Mouse (Mus musculus): ENCODE results near the gene Inafm2.

Gene Inafm2

DNA sequence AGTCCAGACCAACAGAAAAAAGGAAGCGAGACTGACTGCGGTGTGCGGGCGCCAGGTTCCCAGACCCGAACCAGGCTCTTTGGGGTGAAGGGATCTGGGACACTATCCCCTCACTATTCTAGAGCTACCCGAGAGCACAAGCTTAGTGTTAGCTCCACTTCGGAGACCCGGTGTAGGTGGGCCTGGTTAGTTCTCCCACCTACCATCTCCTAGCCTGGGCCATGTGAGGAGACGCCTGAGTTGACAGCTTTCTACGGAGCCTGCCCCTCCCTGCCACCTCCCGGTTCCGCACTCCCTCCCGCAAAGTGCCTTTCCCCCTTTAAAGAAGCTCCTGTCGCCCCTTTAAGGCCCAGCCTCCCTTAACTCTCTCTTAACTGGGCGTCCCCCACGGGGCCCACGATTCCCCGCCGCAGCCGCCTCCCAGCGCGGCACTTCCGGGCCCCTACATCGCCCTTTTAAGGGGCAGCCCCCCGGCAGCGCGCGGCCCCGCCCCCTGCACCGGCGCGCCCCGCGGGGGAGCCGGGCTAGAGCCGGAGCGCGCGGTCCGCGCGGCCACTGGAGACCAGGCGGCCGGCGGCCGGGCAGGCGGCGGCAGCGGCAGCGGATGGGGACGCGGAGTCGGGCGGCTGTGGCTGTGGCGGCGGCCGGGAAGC is at the start of gene Inafm2:
TSS of gene Inafm2 (plus strand) at position 527 of the 653 bp plus-strand sequence.
- DNase-seq (ENCODE audit: low spot score in 2 of 2), result peak; percentile 83 to 86

DNA sequence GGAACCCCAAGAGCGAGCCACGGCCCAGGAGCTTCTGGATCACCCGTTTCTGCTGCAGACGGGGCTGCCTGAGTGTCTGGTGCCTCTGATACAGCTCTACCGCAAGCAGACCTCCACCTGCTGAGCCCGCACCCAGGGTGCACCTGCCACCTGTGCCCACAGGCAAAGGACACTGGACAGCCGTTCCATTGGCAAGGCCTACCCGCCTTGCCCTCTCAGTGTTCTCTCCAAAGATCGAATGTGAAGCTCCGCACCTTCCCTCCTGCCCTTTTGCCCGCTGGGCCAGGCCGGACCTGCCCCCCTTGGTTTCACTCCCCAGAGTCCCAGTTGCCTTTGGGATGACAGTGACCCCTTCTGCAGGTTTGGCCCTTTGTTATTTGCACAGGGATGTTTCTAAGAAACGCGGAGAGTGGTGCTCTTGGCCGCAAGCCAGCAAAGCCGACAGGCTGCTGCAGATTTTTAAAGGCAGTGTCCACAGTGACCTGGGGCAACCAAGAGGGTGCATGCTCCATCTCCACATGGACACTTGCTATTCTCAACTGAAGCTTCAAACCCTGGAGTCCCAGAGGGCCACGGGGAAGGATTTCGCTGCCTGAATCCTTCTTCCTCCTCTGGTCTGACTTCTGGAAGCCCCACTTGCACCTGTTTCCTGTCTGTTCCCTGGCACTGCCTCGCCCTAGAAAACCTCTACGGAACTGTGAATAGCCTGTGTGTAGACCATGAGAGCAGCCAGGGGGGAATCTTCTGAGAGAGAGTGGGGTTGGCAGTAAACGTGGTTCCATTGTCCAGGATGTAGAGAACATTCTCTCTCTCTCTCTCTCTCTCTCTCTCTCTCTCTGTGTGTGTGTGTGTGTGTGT is 48.9 kb upstream of the Inafm2 start:
- DNase-seq (ENCODE audit: low spot score in 2 of 2), result no peak

- no peak for DNase-seq (ENCODE audit: low spot score in 2 of 2)
Observed at GRCm38 (mm10) chr2:118697311-118697877, 48.2 kb upstream of the Inafm2 start.

DNA sequence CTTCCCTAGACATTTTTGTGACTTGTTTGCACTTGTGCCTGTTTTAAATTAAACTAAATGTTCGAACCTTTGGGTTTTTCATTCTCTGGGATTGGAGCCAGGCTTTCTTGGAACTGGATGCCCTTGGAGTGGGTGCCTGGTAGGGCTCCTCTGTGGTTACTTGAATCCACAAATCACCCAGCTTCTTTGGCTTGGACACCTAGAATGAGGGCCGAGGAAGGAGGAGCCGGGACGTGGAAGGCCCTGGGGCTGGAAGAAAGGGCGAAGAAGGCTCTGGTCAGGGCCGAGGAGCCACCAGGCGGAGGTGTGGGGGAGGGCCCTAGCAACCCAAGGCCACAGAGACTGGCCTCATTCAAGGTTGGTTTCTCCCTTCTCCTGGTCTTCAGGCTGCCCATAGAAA is 47.6 kb upstream of the Inafm2 start:
- no peak for DNase-seq (ENCODE audit: low spot score in 2 of 2)

DNA sequence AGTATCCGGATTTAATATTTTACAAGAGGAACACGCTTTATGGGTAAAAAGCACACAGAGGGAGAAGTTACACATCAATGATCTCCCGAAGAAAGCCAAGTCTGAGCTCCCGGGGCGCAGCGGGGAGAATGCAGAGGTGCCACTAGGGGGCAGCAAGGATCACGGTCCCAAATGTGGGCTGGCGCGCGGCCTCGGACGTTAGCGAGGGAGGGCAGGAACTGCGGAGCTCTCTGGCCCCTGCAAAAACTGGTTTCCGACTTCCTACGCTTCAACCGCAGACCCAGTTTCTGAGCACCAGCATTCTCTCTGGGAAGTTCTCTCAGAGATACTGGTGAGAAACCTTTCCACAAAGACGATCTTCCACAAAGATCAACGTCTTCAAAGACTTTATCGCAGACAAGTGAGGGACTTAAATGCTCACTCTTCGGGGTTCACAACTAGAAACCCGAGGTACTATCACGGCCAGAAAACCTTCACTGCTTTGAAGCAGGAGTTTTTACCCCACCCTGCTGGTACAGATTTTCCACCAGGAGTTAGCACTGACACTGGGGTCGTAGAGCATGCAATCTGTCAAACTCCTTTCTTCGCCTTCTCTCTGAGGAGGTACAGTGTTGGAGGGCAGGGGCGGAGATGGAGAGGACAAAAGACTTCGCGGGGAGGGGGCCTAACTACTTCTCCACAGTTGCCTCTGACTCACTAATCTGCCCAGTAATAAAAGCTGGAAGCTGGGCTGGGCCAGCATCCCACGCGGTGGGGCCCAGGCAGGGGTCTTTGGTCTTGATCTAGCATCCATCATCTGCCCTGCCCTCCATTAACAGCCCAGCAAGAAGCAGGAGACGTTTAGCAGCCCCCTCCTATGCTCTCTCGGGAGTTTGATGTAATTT is 45.1 kb upstream of the Inafm2 start:
- peak; percentile 63 to 82 for DNase-seq (ENCODE audit: low spot score in 2 of 2)

GRCm38 (mm10) chr2:118701161-118701560 is 44.4 kb upstream of the Inafm2 start:
- no peak for DNase-seq (ENCODE audit: low spot score in 2 of 2)

DNA sequence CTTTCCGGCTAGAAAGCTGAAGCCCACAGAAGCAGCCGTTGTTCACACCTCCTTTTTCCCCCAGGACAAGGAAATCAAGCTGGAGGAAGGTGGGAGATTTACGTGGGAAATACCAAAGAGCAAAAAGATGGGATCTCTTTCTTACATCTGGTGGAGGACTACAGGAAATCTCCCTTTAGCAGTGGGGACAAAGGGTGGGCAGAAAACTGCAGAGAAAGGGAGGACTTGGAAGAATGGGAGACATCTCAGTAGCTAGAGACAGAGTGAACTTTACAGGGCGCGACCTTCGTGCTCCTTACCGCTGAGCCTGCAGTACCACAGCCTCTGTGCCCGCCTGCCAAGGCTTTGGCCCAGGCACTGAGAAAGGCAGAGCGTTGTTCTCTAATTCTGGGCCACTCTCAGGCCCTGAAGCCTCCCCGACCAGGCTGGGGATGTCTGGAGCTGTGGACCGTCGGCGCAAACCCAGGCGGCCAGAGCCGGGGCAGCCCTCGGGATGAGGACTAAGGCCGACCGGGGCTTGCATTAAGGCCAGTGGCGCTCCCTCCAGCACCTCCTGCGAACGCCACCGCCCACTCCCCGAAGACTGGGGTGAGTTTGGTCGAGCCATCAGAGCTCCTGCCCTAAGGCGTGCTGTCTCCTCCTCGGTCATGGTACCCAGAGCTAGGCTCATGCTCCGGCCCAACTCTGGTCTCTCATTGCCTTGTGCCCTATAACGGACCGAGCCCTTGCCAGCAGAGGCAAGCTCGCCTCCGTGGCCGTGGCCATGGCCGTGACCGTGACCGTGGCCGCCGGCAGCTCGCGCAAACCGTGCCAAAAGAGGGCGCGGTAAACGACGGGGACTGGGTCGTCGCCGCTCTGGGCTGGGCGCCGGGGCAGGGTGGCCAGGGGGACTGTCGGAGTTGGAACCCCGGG is 43.3 kb upstream of the Inafm2 start:
- no peak for DNase-seq (ENCODE audit: low spot score in 2 of 2)

DNA sequence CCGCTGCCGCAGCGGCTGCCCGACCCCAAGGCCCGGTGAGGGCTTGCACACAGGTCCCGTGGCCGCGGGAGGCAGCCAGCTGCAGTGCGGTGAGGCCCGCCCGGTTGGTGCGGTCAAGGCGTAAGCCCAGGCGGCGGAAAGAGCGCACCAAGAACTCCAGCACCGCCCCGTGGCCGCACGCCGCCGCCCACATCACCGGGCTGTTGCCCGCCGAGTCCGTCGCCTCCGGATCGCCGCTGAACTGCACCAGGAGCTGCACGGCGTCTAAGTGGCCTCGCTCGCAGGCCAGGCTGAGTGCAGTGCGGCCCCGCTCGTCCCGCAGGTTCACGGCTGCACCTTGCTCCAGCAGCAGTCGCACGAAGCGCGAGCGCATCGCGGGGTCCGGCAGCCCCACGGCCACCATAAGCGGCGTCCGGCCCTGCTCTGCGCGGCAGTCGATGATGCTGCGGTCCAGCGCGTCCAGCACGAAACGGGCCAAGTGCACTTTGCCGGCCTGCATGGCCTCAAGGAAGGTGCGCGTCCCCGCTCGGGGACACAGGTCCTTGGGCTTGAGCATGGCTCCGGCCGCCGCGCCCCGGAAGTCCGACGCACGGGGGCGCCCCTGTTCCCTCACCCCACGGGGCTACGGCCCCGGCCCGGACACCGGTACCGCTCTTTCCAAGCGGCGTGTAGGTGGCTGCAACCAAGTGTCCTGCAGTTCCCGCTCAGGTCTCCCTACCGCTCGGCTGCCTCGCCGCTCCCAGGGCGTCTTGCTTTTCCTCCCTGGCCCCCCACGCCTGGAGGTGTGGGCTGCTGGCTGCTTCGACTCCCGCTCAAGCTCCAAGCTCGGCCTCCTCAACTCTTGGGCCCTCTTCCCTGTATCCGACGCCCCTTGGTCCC is 42.4 kb upstream of the Inafm2 start:
- DNase-seq (ENCODE audit: low spot score in 2 of 2), result no peak

GRCm38 (mm10) chr2:118703913-118704730 is 41.4 kb upstream of the Inafm2 start, which contains the start of gene Ankrd63:
Gene Ankrd63 (minus strand): TSS chr2:118703963.
- no peak for DNase-seq (ENCODE audit: low spot score in 2 of 2)

DNA sequence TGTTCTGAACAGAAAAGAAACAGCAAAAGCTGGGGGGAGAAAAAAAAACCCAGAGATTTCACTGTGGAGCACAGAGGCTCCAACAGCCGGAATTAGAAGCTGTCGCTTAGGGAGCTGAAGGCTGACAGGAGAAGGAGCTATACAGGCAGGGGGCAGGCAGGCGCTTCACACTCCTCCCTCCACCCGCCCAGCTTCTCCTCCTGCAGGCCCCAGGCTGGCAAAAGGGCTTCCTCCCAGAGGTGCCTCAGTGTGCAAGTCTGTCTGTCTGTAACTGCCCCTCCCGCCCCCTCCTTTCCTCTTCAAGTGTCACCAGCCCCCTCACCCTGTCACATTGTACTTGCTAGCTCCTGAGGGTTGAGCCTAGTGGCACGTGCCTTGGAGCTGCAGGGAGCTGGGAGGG is 39.1 kb upstream of the Inafm2 start:
- DNase-seq (ENCODE audit: low spot score in 2 of 2), result no peak

- DNase-seq (ENCODE audit: low spot score in 2 of 2), result no peak
Observed at GRCm38 (mm10) chr2:118708472-118708871, 37.1 kb upstream of the Inafm2 start.

DNA sequence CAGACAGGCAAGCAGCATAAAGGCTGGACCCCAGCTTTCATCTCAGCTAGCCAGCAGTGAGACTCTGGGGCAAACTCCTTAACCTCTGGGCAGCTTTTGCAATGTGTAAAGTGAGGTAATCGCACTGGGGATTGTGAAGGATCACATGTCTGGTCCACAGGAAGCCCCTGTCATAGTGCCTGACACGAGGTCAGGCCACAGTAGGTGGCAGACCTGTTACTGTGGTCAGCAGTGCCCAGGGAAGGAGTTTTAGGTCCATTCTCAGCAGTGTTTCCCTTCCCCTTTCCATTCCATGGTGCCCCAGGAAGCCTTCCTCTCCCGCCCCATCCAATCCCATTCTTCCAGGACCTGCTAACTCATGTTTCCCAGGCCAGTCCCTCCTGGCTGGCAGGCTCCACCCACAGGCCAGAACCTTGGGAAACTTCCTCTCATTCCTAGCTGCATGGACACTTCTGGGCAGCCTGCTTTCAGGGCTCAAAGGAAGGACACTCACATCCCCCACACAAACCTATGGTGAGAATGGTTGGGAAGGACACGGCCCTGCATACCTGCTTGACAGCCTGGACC is 35.8 kb upstream of the Inafm2 start:
- no peak for DNase-seq (ENCODE audit: low spot score in 2 of 2)

DNA sequence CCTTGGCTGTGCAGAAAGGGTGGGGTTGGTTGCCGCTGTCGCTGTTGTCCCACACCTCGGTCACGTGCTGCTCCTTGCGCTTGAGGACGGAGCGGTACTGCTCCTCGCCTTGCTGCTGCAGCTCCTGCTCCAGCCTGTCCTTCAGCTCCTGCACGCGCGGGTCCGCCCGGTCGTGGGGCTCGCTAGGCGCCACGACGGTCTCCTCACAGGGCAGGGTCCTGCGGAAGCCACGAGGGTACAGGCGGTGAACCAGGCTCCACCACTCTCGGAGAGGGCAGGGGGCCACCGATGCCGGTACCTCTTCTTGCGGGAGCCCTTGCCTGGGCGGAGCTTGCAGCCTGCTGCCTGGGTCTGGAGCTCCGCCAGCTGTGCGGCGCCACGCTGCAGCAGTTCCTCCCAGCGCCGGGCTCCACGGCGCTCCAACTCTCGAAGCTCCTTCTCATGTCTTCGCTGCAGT is 34.5 kb upstream of the Inafm2 start:
- DNase-seq (ENCODE audit: low spot score in 2 of 2), result peak in 1 of 2 experiments; percentile 48

DNA sequence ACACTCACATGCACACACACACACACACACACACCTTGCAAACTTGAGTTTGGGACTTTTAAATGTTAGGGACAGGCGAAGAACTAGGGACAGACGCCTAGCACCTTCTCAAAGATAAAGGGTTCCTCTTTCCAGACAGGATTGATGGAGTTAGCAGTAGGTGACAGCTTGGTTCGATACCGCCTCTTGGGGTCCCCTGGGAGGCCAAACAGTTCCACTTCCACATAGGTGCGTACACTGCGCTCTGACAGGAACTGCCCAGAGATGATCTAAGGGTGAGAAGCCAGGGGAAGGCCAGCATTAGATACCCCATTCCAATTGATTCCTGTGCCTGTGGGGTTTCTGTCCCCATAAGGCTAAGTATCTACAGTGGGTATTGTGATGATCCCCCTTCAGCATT is 31.9 kb upstream of the Inafm2 start:
- no peak for DNase-seq (ENCODE audit: low spot score in 2 of 2)

DNA sequence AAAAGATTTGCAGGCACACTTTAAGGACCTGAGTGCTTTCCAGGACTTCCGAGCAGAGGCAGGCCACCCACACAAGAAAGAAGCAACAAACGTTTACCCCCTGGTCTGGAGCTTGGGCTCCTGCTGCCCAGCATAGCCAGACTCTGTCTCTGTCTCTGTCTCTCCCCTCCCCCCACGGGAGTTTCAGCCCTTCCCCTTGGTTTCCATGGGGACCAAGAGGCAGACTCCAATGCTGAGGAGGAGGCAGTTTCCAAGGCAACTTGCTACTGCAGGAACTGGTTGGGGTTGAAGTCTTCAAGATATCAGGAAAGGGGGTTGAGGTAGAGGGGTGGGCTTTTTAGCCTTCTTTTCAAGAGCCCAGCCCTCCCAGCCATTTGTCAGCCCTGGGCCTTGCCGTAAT is 31.3 kb upstream of the Inafm2 start:
- no peak for DNase-seq (ENCODE audit: low spot score in 2 of 2)

DNA sequence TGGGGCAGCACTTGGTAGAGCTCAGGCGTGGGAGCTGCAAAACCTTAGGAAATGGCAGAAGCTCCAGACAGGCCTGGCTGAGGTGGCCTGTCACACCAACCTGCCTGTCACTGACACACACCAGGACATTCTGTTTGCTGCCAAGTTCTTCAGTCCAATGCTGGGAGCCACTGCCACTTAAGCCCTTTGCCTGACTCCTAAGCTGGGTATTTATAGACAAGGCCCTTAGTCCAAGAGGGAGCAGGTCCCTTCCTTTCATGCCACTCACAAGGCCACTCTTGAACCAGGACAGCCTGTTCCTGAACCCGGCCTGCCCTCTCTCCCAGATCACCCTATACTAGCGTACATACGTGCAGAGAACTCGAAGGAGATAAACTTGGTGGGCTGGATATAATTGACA is 28.9 kb upstream of the Inafm2 start:
- no peak for DNase-seq (ENCODE audit: low spot score in 2 of 2)

GRCm38 (mm10) chr2:118723693-118724486 is 21.7 kb upstream of the Inafm2 start:
- no peak for DNase-seq (ENCODE audit: low spot score in 2 of 2)

DNA sequence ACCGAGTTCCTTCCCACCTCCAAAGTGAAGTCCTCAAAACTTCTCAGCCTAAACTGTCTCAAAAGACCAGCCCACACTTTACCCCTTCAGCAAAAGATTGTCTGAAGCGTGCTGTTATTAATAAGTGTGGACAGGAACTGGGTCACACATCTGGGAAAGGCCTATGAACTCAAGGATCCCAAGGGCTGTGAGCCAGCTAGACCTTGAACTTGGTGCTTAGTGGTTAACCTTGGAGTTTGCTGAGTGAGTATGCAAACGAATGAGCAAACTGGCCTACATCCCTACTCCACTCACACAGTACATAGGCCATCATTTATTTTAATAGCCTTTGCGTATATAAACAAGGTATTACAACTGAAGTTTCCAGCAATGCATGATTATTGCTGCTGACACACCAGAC is 20.0 kb upstream of the Inafm2 start:
- no peak for DNase-seq (ENCODE audit: low spot score in 2 of 2)
